Mouse (Mus musculus): ENCODE data around the gene B3gnt2. TPM values are rescaled to one million over a fixed set of nuclear protein-coding genes. Genes with fewer than 3 reads are reported as not detected.

Gene B3gnt2
- polyA plus RNA-seq, 1 experiment from 2014 or later: 7.9 TPM

DNA sequence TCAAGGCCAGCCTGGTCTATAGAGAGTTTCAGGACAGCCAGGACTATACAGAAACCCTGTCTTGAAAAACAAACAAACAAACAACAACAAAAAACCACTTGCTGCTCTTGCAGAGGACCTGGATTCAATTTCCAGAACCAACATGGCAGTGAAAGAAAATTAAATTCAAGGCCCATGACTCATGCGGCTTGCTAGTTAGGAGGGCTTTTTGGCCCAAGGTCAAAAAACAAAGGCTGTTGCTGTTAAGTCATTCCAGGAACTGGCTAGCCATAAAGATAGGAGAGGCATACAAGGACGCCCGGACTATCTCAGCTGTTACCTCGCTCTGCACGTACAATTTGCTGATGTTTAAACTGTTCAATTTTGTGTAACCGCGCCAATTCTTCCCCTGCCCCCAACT, 142.7 kb downstream of the B3gnt2 start:
- Histone ChIP-seq H3K9me3 (ENCODE audit: control insufficient read depth, low read length) (peaks cover 5% of the 10 kb centered on the region; the same call in 1 of the 2 replicates), H3K27me3 (ENCODE audit: control insufficient read depth, insufficient read depth, low read length) (no peaks in the 10 kb centered on the region), H3K36me3 (ENCODE audit: control insufficient read depth, insufficient read depth, low read length) (no peaks in the 10 kb centered on the region), H3K4me1 (ENCODE audit: control insufficient read depth in 2 of 2, insufficient read depth in 2 of 2, low read length in 2 of 2) (peaks cover 0 to 2% of the 10 kb centered on the region in 2 experiments; a peak in 1 of 4 replicates), H3K4me2 (ENCODE audit: low read length) (no peak overlapping the region), H3K9ac (ENCODE audit: low read length) (no peak overlapping the region), H3K27ac (replicated peaks in 1 of 2; ENCODE audit: control insufficient read depth in 1 of 2, insufficient read depth in 1 of 2, low read depth in 2 of 2, low read length in 2 of 2) (no peak overlapping the region), H3K4me3 (ENCODE audit: control insufficient read depth in 1 of 2, insufficient read depth in 1 of 2, low read depth in 1 of 2, low read length in 2 of 2) (no peak overlapping the region)
- ATAC-seq (ENCODE audit: insufficient number of reproducible peaks, insufficient read depth, low FRiP score, low read depth): no peak
- 85% methylated on average over 7 of the region's 7 CpGs for WGBS

DNA sequence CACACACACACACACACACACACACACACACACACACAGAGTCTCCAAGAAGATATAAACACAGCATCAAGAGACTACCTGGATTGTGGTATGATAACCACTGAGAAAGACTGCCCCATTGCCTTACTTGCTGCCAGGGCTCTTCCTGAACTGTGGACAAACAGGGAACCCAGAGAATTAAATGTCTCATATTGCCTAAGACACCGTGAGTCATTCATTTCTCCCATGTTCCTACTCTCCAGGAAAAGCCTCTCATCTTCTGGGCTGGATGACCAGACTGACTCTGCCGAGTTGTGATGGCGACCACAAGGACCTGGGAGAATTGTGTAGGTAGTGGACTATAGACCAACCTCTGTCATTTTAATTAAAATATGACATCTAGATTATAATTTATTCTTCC, 149.4 kb downstream of the B3gnt2 start:
- no peak overlapping the region for H3K9ac ChIP-seq (ENCODE audit: low read length)
- WGBS: 87% methylated on average over 3 of the region's 3 CpGs
- H3K4me3 ChIP-seq (ENCODE audit: control insufficient read depth in 1 of 2, insufficient read depth in 1 of 2, low read depth in 1 of 2, low read length in 2 of 2): no peak overlapping the region
- H3K9me3 ChIP-seq (ENCODE audit: control insufficient read depth, low read length): no peaks in the 10 kb centered on the region
- H3K36me3 ChIP-seq (ENCODE audit: control insufficient read depth, insufficient read depth, low read length): no peaks in the 10 kb centered on the region
- H3K27me3 ChIP-seq (ENCODE audit: control insufficient read depth, insufficient read depth, low read length): no peaks in the 10 kb centered on the region
- H3K4me1 ChIP-seq (ENCODE audit: control insufficient read depth in 2 of 2, insufficient read depth in 2 of 2, low read length in 2 of 2): no peaks in the 10 kb centered on the region
- ATAC-seq (ENCODE audit: insufficient number of reproducible peaks, insufficient read depth, low FRiP score, low read depth): no peak
- H3K4me2 ChIP-seq (ENCODE audit: low read length): no peak overlapping the region
- no peak overlapping the region for H3K27ac ChIP-seq (replicated peaks in 1 of 2; ENCODE audit: control insufficient read depth in 1 of 2, insufficient read depth in 1 of 2, low read depth in 2 of 2, low read length in 2 of 2)

DNA sequence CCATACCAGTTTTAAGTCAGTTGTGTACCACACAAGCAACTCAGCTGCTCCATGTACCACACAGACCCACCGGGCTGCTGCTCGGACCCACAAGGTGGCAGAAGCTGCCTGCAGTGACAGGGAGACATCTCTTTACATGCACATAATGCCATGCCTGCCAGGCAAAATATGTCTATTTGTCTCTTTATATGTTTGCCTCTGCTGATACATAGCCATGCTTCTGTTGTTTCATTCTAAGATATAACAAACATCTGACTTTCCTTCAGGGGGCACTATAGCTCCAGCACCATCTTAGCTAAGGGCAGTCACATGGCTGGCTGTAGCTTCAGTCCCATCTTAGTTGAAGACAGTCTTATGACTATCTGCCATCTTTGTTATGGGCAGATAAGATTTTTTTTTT, 150.2 kb downstream of the B3gnt2 start:
- no peaks in the 10 kb centered on the region for H3K27me3 ChIP-seq (ENCODE audit: control insufficient read depth, insufficient read depth, low read length)
- H3K9ac ChIP-seq (ENCODE audit: low read length): no peak overlapping the region
- ATAC-seq (ENCODE audit: insufficient number of reproducible peaks, insufficient read depth, low FRiP score, low read depth): no peak
- H3K36me3 ChIP-seq (ENCODE audit: control insufficient read depth, insufficient read depth, low read length): no peaks in the 10 kb centered on the region
- H3K4me2 ChIP-seq (ENCODE audit: low read length): no peak overlapping the region
- H3K4me3 ChIP-seq (ENCODE audit: control insufficient read depth in 1 of 2, insufficient read depth in 1 of 2, low read depth in 1 of 2, low read length in 2 of 2): no peak overlapping the region
- H3K27ac ChIP-seq (replicated peaks in 1 of 2; ENCODE audit: control insufficient read depth in 1 of 2, insufficient read depth in 1 of 2, low read depth in 2 of 2, low read length in 2 of 2): no peak overlapping the region
- no peaks in the 10 kb centered on the region for H3K9me3 ChIP-seq (ENCODE audit: control insufficient read depth, low read length)
- no peaks in the 10 kb centered on the region for H3K4me1 ChIP-seq (ENCODE audit: control insufficient read depth in 2 of 2, insufficient read depth in 2 of 2, low read length in 2 of 2)
- 91% methylated on average over 2 of the region's 2 CpGs for WGBS

Other genes with a start within 250 kb of the B3gnt2 start
- 1.9 and 2.2 TPM in 2 replicates for gene Zrsr1, start 111.0 kb upstream of the B3gnt2 start, polyA plus RNA-seq (2014; fragmentation: Nextera tagmentation; extraction: Ambion mirVana)
- gene Gm28048, start 121.1 kb upstream of the B3gnt2 start, polyA plus RNA-seq (2014; fragmentation: Nextera tagmentation; extraction: Ambion mirVana): 8.1 and 10.0 TPM in 2 replicates
- 361 and 392 TPM in 2 replicates for gene Commd1, start 121.4 kb upstream of the B3gnt2 start, polyA plus RNA-seq (2014; fragmentation: Nextera tagmentation; extraction: Ambion mirVana)
- 214 and 223 TPM in 2 replicates for gene Cct4, start 129.6 kb upstream of the B3gnt2 start, polyA plus RNA-seq (2014; fragmentation: Nextera tagmentation; extraction: Ambion mirVana)
- gene Fam161a, start 146.6 kb upstream of the B3gnt2 start, polyA plus RNA-seq (2014; fragmentation: Nextera tagmentation; extraction: Ambion mirVana): 2.0 and 2.8 TPM in 2 replicates

Measured in heart, embryonic 14.5 days (tissue).